Mouse (Mus musculus): Measurements from ENCODE around the gene Aoc3.
"Not testable (repeated sequence)": the region's sequence is repeated elsewhere in the genome, so short reads cannot be mapped to it uniquely, and the experiment has no call there.

Gene Aoc3

GRCm38 (mm10) chr11:101378196-101378595 lies 47.8 kb downstream of the Aoc3 start:
- DNase-seq: not testable (repeated sequence)

DNA sequence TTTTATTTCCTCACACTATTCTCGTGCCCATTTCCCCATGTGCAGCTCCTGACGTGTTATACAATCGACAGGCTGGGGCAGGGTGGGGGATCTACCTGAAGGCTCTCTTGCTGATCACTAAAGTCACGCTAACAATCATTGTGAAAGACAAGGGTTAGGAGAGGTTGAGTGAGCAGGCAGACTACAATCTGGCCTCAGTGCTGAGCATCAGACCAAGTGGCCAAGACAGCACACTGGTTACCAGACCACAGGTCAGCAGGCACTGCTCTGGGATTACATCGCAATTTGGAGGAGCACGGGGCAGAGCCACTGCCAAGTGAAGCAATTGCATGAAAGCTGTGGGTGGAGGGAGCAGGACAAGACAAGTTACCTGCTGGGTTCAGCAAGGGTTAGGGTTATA lies 48.5 kb downstream of the Aoc3 start:
- no peak for DNase-seq

DNA sequence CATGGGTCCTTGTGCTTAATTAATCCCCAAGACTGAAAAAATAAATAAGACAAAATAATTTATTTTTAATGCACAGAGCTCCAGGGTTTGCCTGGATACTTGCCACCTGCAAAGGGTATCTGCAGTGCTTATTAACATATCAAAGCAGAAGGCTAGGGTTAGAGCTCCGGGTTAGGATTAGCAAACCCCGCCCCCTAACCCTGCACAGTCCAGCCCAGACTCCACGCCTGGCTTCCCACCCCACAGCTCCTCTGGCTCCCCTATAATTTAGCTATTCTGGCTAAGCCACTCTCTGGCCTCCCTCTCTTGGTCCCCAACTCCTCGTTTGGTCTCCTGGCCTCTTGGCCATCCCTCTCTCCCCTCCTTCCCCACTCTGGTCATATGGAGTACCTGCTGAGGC lies 51.4 kb downstream of the Aoc3 start:
- DNase-seq: peak; percentile 27
